Mouse (Mus musculus) ES-Bruce4 (cell line): ENCODE results near the gene Ephb4. TPM values are rescaled to one million over a fixed set of nuclear protein-coding genes. Genes with fewer than 3 reads are reported as not detected.

Experiments
- H3K27ac ChIP-seq: 2 replicates; pipeline ENCODE4 v1.5.1; 2012; ENCODE audit warnings: low read length, inconsistent platforms; ENCODE audit not compliant: insufficient read depth
- H3K27me3 ChIP-seq: 2 replicates; pipeline ENCODE4 v1.6.1; 2012; ENCODE audit warnings: mild to moderate bottlenecking, low read length, inconsistent platforms; ENCODE audit not compliant: control insufficient read depth, poor library complexity, insufficient read depth, severe bottlenecking
- H3K36me3 ChIP-seq: 2 replicates; pipeline ENCODE4 v1.6.1; 2012; ENCODE audit warnings: inconsistent platforms, mild to moderate bottlenecking, low read length, moderate library complexity; ENCODE audit not compliant: control insufficient read depth, poor library complexity, insufficient read depth, severe bottlenecking
- H3K4me1 ChIP-seq: one replicate; pipeline ENCODE4 v1.8.1; 2011; ENCODE audit warnings: low read length; ENCODE audit not compliant: control insufficient read depth, insufficient read depth
- H3K4me3 ChIP-seq: 2 replicates; pipeline ENCODE4 v1.5.1; 2011; ENCODE audit warnings: low read depth, mild to moderate bottlenecking, low read length
- H3K9ac ChIP-seq: 2 replicates; pipeline ENCODE4 v1.6.1; 2012; ENCODE audit warnings: low read depth, mild to moderate bottlenecking, inconsistent platforms; ENCODE audit not compliant: poor library complexity, severe bottlenecking
- H3K9me3 ChIP-seq: replicated peaks from 2 replicates; pipeline ENCODE4 v1.6.1; 2012; ENCODE audit warnings: mild to moderate bottlenecking, low read length, inconsistent platforms; ENCODE audit not compliant: control insufficient read depth, poor library complexity, insufficient read depth, severe bottlenecking
- CTCF ChIP-seq: IDR thresholded peaks from one replicate; pipeline ENCODE4 v1.8.1; 2011; ENCODE audit warnings: low read depth, low read length
- EP300 ChIP-seq: IDR thresholded peaks from 2 replicates; pipeline ENCODE4 v1.6.1; 2011; ENCODE audit warnings: low read depth, low read length; ENCODE audit not compliant: insufficient read depth
- POLR2A ChIP-seq: IDR thresholded peaks from one replicate; pipeline ENCODE4 v1.8.1; 2011; ENCODE audit warnings: low read length; ENCODE audit not compliant: insufficient read depth
- polyA plus RNA-seq: library from polyadenylated mRNA; stranded (reverse); fragments of >200 nt; gene quantifications from 2 replicates; pipeline ENCODE4 v1.2.4, GENCODE M21; 2011; ENCODE audit warnings: low read depth; ENCODE audit not compliant: missing spikeins, insufficient read depth, insufficient read length

Gene Ephb4
- polyA plus RNA-seq, 1 experiment: 17.1 TPM

DNA sequence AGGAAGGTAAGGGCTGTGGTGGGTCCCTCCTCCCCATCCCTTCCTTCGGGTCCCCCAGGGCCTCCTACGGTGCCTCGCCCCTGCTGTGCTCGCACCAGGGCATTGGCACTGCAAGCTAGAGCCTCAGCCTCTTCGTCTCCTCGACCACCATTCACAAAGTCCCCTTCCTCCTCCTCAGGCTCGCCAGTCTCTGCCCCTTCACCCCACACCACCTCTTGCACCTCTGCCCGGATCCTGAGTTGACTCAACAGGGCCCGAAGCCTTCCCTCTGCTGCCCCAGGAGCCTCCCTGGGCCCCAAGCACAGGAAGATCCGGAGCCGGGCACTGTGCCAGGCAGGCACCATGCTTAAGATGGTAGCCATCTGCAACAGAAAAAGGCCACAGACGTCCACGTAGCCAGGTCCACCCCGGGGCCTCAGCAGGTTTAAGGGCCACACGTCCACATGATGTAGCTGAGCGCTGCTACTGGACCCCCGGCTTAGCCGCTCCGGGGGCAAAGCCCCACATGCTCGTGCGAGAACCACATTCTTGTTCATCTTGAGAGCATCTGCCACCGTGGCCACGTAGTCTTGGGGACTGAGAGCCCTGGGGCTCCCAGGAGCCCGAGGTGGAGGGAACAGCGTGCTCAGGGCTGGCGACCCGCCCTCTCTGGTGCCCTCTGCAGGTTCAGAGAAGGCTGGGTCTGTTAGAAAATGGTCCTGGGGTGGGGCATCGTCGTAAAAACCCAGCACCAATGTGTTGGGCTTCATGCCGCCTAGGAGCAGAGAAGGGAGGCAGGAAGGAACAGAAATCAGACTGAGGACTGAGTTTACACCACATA is 34.6 kb upstream of the Ephb4 start:
- H3K4me3 ChIP-seq: peak overlapping the region; percentile 80
- peaks cover 5% of the 10 kb centered on the region for H3K4me1 ChIP-seq
- 0 out of 2 replicates have a peak, but pooled peaks cover 3% of the 10 kb centered on the region for H3K36me3 ChIP-seq
- H3K27me3 ChIP-seq: no peaks in the 10 kb centered on the region
- H3K9ac ChIP-seq: peak overlapping the region; percentile 81
- no peaks in the 10 kb centered on the region for H3K9me3 ChIP-seq
- H3K27ac ChIP-seq: no peak overlapping the region
- no peak for TF ChIP-seq POLR2A
- TF ChIP-seq CTCF: peak; percentile 73
- no peak for TF ChIP-seq EP300

DNA sequence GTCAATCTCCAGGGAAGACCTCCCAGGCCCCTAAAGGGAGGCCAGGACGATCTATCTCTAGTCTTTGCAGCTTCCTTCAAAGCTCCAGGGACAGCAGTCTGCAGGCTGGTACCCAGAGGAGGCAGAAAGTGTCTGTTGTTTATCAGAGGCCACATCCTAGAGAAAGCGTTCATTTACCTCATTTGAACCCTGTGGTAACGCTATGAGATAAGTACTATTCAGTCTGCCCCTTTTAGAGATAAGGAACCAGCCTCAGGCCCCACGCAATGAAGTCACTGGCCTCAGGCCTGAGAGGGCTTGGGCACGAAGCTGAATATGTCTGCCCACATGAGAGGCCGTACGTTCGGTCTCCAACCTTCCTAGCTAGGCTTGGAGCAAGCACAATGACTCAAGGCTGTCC is 32.5 kb upstream of the Ephb4 start:
- Histone ChIP-seq H3K9ac (no peak overlapping the region), H3K36me3 (no peaks in the 10 kb centered on the region), H3K27me3 (no peaks in the 10 kb centered on the region), H3K4me1 (peaks cover 5% of the 10 kb centered on the region), H3K27ac (no peak overlapping the region), H3K9me3 (no peaks in the 10 kb centered on the region), H3K4me3 (no peak overlapping the region)
- TF ChIP-seq CTCF: no peak
- no peak for TF ChIP-seq EP300
- no peak for TF ChIP-seq POLR2A

DNA sequence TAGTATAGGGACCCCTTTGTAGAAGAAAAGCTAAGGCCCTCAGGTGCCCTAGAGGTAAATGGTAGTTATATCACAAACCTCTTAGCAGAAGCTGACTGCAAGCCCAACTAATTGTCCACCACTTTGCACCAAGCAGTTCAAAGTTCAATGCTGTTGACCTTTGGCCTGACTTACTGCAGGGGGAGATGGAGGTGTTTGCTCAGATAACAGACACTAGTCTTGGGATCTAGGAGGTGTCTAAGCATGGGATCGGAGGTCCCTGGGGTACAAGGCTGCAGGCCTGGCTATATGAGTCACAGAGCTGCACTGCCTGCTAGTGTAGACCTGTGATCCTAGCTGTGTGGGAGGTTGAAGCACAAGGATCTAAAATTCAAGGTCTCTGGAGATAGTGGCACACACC is 31.3 kb upstream of the Ephb4 start:
- H3K9me3 ChIP-seq: no peaks in the 10 kb centered on the region
- TF ChIP-seq POLR2A (no peak), EP300 (no peak), CTCF (no peak)
- no peaks in the 10 kb centered on the region for H3K36me3 ChIP-seq
- no peaks in the 10 kb centered on the region for H3K4me1 ChIP-seq
- no peak overlapping the region for H3K4me3 ChIP-seq
- no peaks in the 10 kb centered on the region for H3K27me3 ChIP-seq
- no peak overlapping the region for H3K9ac ChIP-seq
- H3K27ac ChIP-seq: no peak overlapping the region

DNA sequence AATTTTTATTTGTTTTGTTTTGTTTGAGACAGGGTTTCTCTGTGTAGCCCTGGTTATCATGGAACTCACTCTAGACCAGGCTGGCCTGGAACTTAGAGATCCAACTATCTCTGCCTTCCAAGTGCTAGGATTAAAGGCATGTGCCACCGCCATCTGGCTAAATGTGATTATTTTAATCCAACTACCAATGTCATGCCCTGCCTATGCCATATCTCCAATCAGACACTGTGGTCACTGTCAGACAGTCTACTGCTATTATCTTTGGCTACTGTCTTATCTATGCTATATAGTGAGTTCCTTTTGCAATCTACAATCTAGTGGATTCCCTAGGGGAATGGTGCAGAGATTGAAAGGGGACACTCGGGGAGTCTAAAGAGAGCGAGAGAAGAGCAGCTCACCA is 28.9 kb upstream of the Ephb4 start:
- no peak overlapping the region for H3K9ac ChIP-seq
- no peak overlapping the region for H3K27ac ChIP-seq
- no peaks in the 10 kb centered on the region for H3K9me3 ChIP-seq
- TF ChIP-seq CTCF: no peak
- TF ChIP-seq POLR2A: no peak
- TF ChIP-seq EP300: no peak
- no peak overlapping the region for H3K4me3 ChIP-seq
- no peaks in the 10 kb centered on the region for H3K27me3 ChIP-seq
- H3K4me1 ChIP-seq: no peaks in the 10 kb centered on the region
- H3K36me3 ChIP-seq: no peaks in the 10 kb centered on the region

DNA sequence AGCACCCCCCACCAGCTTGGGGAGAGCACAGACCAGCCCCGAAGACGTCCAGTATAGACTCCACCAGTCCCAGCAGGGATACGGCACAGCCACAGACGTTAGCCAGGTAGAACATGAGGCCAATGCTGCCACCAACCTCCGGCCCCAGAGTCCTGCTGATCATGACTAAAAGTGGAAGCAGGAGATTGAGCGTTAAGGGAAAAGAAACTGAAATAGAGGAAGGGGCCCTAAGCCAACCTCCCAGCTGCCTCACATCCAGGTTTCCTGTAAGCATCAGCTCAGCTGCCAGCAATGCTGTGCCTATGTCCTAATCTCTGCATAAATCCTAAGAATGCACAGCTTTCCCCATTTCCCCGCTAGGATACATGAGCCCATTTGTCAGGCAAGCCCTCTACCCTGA is 19.0 kb upstream of the Ephb4 start:
- Histone ChIP-seq H3K9me3 (no peaks in the 10 kb centered on the region), H3K4me3 (no peak overlapping the region), H3K9ac (no peak overlapping the region), H3K27me3 (no peaks in the 10 kb centered on the region), H3K27ac (no peak overlapping the region), H3K36me3 (no peaks in the 10 kb centered on the region), H3K4me1 (no peaks in the 10 kb centered on the region)
- TF ChIP-seq EP300 (no peak), CTCF (no peak), POLR2A (no peak)

DNA sequence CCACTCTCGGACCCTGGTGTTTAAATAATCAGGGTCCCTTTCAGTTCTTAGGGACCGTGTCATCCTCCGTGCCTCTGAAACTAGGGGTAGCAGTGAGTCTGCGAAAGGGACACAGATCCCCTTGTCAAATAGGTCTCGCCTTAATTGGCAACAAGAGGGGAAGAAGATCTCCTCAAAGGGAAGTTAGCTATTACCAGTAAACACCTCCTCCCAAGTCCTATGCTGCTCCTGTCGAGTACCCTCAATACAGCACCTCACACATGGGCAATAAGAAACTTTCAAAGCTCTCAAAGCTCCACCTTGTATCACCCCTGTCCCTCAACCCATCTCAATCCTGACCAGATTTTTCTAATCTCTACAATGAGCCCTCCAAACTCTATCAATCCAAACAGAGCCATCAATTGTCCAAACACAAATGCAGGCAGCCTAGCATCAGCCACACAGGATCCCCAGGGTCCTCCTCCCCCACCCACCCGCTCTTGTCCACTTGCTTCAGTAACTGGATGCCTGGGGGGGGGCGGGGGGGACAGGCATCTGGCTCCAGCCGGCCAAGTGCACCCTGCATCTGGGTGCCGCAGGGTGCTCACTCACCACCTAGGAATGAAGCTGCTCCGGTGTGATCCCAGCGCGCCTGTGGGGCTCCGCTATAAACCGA is 16.9 kb upstream of the Ephb4 start:
- H3K4me3 ChIP-seq: peak overlapping the region; percentile 59
- TF ChIP-seq POLR2A (no peak), EP300 (no peak), CTCF (no peak)
- H3K9ac ChIP-seq: peak overlapping the region; percentile 22
- H3K4me1 ChIP-seq: no peaks in the 10 kb centered on the region
- no peak overlapping the region for H3K27ac ChIP-seq
- H3K9me3 ChIP-seq: no peaks in the 10 kb centered on the region
- H3K36me3 ChIP-seq: no peaks in the 10 kb centered on the region
- H3K27me3 ChIP-seq: no peaks in the 10 kb centered on the region
